ENCODE assay signal across 10 mouse cellular contexts in genomic region chr1:74043584-74044105, GRCm38 (mm10).
A peak's percentile ranks its signal among the peaks of the same experiment; 100 is the strongest.
DNase-seq lines count a peak whose midpoint lies in the region; ATAC-seq lines count a peak whose summit lies in the region.
"Had no signal": no experiment of that assay in that cellular context is flagged by ENCODE, and none has a peak within 500 bp of the region (broad histone marks: within the 10 kb centered on the region; RNA-seq: fewer than 3 reads in every experiment).

No protein-coding gene starts in this region.

- H3K9me3 ChIP-seq in heart, embryonic 16.5 days (replicated peaks; ENCODE audit: control insufficient read depth, low read length): no peaks in the 10 kb centered on the region
- no peaks in the 10 kb centered on the region for H3K9me3 ChIP-seq in embryonic facial prominence, embryonic 13.5 days
- no peaks in the 10 kb centered on the region for H3K9me3 ChIP-seq in liver, embryonic 13.5 days (replicated peaks)
- H3K9me3 ChIP-seq: stomach, embryonic 15.5 days had no signal

- H3K9ac ChIP-seq in heart, embryonic 16.5 days (ENCODE audit: low read length): peak overlapping the region; percentile 21
- peak overlapping the region; percentile 46; the same call in 1 of the 2 replicates for H3K9ac ChIP-seq in embryonic facial prominence, embryonic 13.5 days
- no peak overlapping the region for H3K9ac ChIP-seq in liver, embryonic 13.5 days
- H3K9ac ChIP-seq: stomach, embryonic 15.5 days had no signal

- WGBS in heart, embryonic 16.5 days: 48% methylated on average over 4 of the region's 4 CpGs
- 55% methylated on average over 4 of the region's 4 CpGs for WGBS in embryonic facial prominence, embryonic 13.5 days
- 27% methylated on average over 4 of the region's 4 CpGs for WGBS in liver, embryonic 13.5 days (ENCODE audit: insufficient replicate concordance)

- H3K4me3 ChIP-seq in heart, embryonic 16.5 days (ENCODE audit: low read length): no peak overlapping the region
- no peak overlapping the region for H3K4me3 ChIP-seq in brown adipose tissue, adult 24 weeks (ENCODE audit: insufficient read depth, low read depth, low read length)
- no peak overlapping the region for H3K4me3 ChIP-seq in embryonic facial prominence, embryonic 13.5 days
- H3K4me3 ChIP-seq in liver, embryonic 13.5 days (replicated peaks): no peak overlapping the region
- H3K4me3 ChIP-seq: stomach, embryonic 15.5 days had no signal

- H3K4me1 ChIP-seq in heart, embryonic 16.5 days (ENCODE audit: control insufficient read depth, insufficient read depth, low read length): peaks cover 84% of the 10 kb centered on the region
- H3K4me1 ChIP-seq in brown adipose tissue, adult 24 weeks (ENCODE audit: control insufficient read depth, insufficient read depth, insufficient read length, low read length): peaks cover 52% of the 10 kb centered on the region
- H3K4me1 ChIP-seq in embryonic facial prominence, embryonic 13.5 days: peaks cover 71% of the 10 kb centered on the region
- H3K4me1 ChIP-seq in liver, embryonic 13.5 days (replicated peaks): peaks cover 63% of the 10 kb centered on the region

- ATAC-seq in heart, embryonic 16.5 days (replicated peaks; ENCODE audit: extremely low read depth, insufficient read depth, low FRiP score): no peak
- ATAC-seq in embryonic facial prominence, embryonic 13.5 days (ENCODE audit: insufficient number of reproducible peaks, insufficient read depth, low FRiP score, low TSS enrichment, low read depth): no peak
- ATAC-seq in liver, embryonic 13.5 days (ENCODE audit: low read depth): peak; percentile 59
- ATAC-seq in erythroblast, adult 5-6 weeks (replicated peaks; ENCODE audit: low FRiP score, poor library complexity, severe bottlenecking): no peak

- DNase-seq in heart, adult 18-20 months: no peak
- DNase-seq in liver, embryonic 13.5 days: no peak
- DNase-seq in adrenal gland, adult (ENCODE audit: inconsistent age in 2 of 2, low spot score in 1 of 2): no peak
- DNase-seq: cerebellum, postnatal 10 days; right cerebral cortex, postnatal 4 days had no signal

- peak overlapping the region; percentile 36; the same call in 1 of the 2 replicates for H3K4me2 ChIP-seq in heart, embryonic 16.5 days (ENCODE audit: low read depth, low read length)
- H3K4me2 ChIP-seq in embryonic facial prominence, embryonic 13.5 days: peak overlapping the region; percentile 11; the same call in 1 of the 2 replicates
- H3K4me2 ChIP-seq in liver, embryonic 13.5 days: peak overlapping the region; percentile 25; the same call in 1 of the 2 replicates
- H3K4me2 ChIP-seq: stomach, embryonic 15.5 days had no signal

- H3K27me3 ChIP-seq in heart, embryonic 16.5 days (ENCODE audit: control insufficient read depth, insufficient read depth, low read length): no peaks in the 10 kb centered on the region
- no peaks in the 10 kb centered on the region for H3K27me3 ChIP-seq in embryonic facial prominence, embryonic 13.5 days
- H3K27me3 ChIP-seq in liver, embryonic 13.5 days: no peaks in the 10 kb centered on the region
- H3K27me3 ChIP-seq: stomach, embryonic 15.5 days had no signal

- peak overlapping the region; percentile 85 for H3K27ac ChIP-seq in heart, embryonic 16.5 days (ENCODE audit: low read length)
- 0 out of 2 replicates have a peak overlapping the region, but pooled peaks have one; percentile 33 for H3K27ac ChIP-seq in brown adipose tissue, adult 24 weeks (replicated peaks; ENCODE audit: low read depth, low read length)
- peak overlapping the region; percentile 85 for H3K27ac ChIP-seq in embryonic facial prominence, embryonic 13.5 days
- H3K27ac ChIP-seq in liver, embryonic 13.5 days: 0 out of 2 replicates have a peak overlapping the region, but pooled peaks have one; percentile 3
- H3K27ac ChIP-seq: stomach, embryonic 15.5 days had no signal

- H3K36me3 ChIP-seq in heart, embryonic 16.5 days (ENCODE audit: control insufficient read depth, insufficient read depth): no peaks in the 10 kb centered on the region
- H3K36me3 ChIP-seq in embryonic facial prominence, embryonic 13.5 days: no peaks in the 10 kb centered on the region
- H3K36me3 ChIP-seq in liver, embryonic 13.5 days: no peaks in the 10 kb centered on the region
- H3K36me3 ChIP-seq: stomach, embryonic 15.5 days had no signal

Comparison
In these comparisons a context has a peak if more than half of its experiments do, and no peak if none do; other contexts are left out.
1. H3K27ac ChIP-seq: peak in every context shown above with its lines; median percentile 85 in heart, embryonic 16.5 days; 85 in embryonic facial prominence, embryonic 13.5 days; 33 in brown adipose tissue, adult 24 weeks; 3 in liver, embryonic 13.5 days.